15 mouse cellular contexts compared by ENCODE assay signal in genomic region chr7:3656966-3657365, GRCm38 (mm10).
"Had no signal": no experiment of that assay in that cellular context is flagged by ENCODE, and none has a peak within 500 bp of the region (broad histone marks: within the 10 kb centered on the region; RNA-seq: fewer than 3 reads in every experiment).

No protein-coding gene starts in this region.

- H3K4me3 ChIP-seq: neural tube, embryonic 15.5 days; stomach, embryonic 15.5 days had no signal

- DNase-seq: retina, postnatal 1 day; right cerebral cortex, adult 18-20 months; right cerebral cortex, postnatal 14 days; right cerebral cortex, postnatal 25 days; right cerebral cortex, postnatal 4 days; spleen, adult 18-20 months; thymus, adult 18-20 months; thymus, adult 2 months; thymus, postnatal 14 days; thymus, postnatal 25 days; thymus, postnatal 36 days; thymus, postnatal 4 days had no signal

- H3K9ac ChIP-seq: neural tube, embryonic 15.5 days; stomach, embryonic 15.5 days had no signal

- H3K9me3 ChIP-seq: neural tube, embryonic 15.5 days; stomach, embryonic 15.5 days had no signal

- H3K4me1 ChIP-seq: neural tube, embryonic 15.5 days; stomach, embryonic 15.5 days had no signal

- H3K27me3 ChIP-seq: neural tube, embryonic 15.5 days; stomach, embryonic 15.5 days had no signal

- H3K4me2 ChIP-seq: neural tube, embryonic 15.5 days; stomach, embryonic 15.5 days had no signal

- H3K27ac ChIP-seq: neural tube, embryonic 15.5 days; stomach, embryonic 15.5 days; stomach, postnatal 0 days had no signal
